Mouse (Mus musculus): ENCODE measurements at regions not wholly inside any gene's neighbourhood (a gene's known extent, or its start where the extent isn't known, plus 50 kb on each side); places are given as distances from the start of the nearest gene placed in this dataset.

GRCm38 (mm10) chr9:113415511-113415931 lies 292.5 kb downstream of the Pdcd6ip start:
- Histone ChIP-seq H3K9me3 (no peaks in the 10 kb centered on the region), H3K4me2 (no peak overlapping the region), H3K4me3 (no peak overlapping the region), H3K9ac (no peak overlapping the region), H3K4me1 (0 out of 2 replicates have a peak, but pooled peaks cover 4% of the 10 kb centered on the region), H3K27me3 (no peaks in the 10 kb centered on the region), H3K36me3 (no peaks in the 10 kb centered on the region), H3K27ac (no peak overlapping the region)
- no peak for ATAC-seq (ENCODE audit: insufficient number of reproducible peaks, insufficient read depth, low FRiP score, low TSS enrichment, low read depth)
- whole genome bisulfite sequencing: 44% methylated on average over 5 of the region's 5 CpGs

GRCm38 (mm10) chr9:113414690-113415089 lies 293.4 kb downstream of the Pdcd6ip start:
- 50% methylated on average over 1 of the region's 1 CpGs for WGBS
- ATAC-seq (ENCODE audit: insufficient number of reproducible peaks, insufficient read depth, low FRiP score, low TSS enrichment, low read depth): no peak

GRCm38 (mm10) chr9:113413851-113414250 lies 294.2 kb downstream of the Pdcd6ip start:
- no peak overlapping the region for H3K9ac ChIP-seq
- no peaks in the 10 kb centered on the region for H3K27me3 ChIP-seq
- no peak overlapping the region for H3K4me2 ChIP-seq
- ATAC-seq (ENCODE audit: insufficient number of reproducible peaks, insufficient read depth, low FRiP score, low TSS enrichment, low read depth): no peak
- H3K4me3 ChIP-seq: no peak overlapping the region
- H3K27ac ChIP-seq: no peak overlapping the region
- WGBS: 77% methylated on average over 3 of the region's 3 CpGs
- 0 out of 2 replicates have a peak, but pooled peaks cover 4% of the 10 kb centered on the region for H3K4me1 ChIP-seq
- no peaks in the 10 kb centered on the region for H3K36me3 ChIP-seq
- H3K9me3 ChIP-seq: no peaks in the 10 kb centered on the region

More at GRCm38 (mm10) chr9:113414690-113415089, 293.4 kb downstream of the Pdcd6ip start:
- Histone ChIP-seq H3K4me1 (0 out of 2 replicates have a peak, but pooled peaks cover 4% of the 10 kb centered on the region), H3K36me3 (no peaks in the 10 kb centered on the region), H3K9me3 (no peaks in the 10 kb centered on the region), H3K27ac (no peak overlapping the region), H3K4me2 (no peak overlapping the region), H3K4me3 (no peak overlapping the region), H3K9ac (no peak overlapping the region), H3K27me3 (no peaks in the 10 kb centered on the region)

- no peaks in the 10 kb centered on the region for H3K36me3 ChIP-seq
- H3K4me1 ChIP-seq: 0 out of 2 replicates have a peak, but pooled peaks cover 4% of the 10 kb centered on the region
- no peak overlapping the region for H3K4me2 ChIP-seq
- no peak overlapping the region for H3K9ac ChIP-seq
- H3K4me3 ChIP-seq: no peak overlapping the region
- no peaks in the 10 kb centered on the region for H3K27me3 ChIP-seq
- H3K9me3 ChIP-seq: no peaks in the 10 kb centered on the region
- no peak overlapping the region for H3K27ac ChIP-seq
- ATAC-seq (ENCODE audit: insufficient number of reproducible peaks, insufficient read depth, low FRiP score, low TSS enrichment, low read depth): no peak
- WGBS: 80% methylated on average over 4 of the region's 4 CpGs
Observed at GRCm38 (mm10) chr9:113411638-113412037, 296.4 kb downstream of the Pdcd6ip start.

- no peaks in the 10 kb centered on the region for H3K36me3 ChIP-seq
- H3K27me3 ChIP-seq: no peaks in the 10 kb centered on the region
- no peak overlapping the region for H3K4me3 ChIP-seq
- no peaks in the 10 kb centered on the region for H3K9me3 ChIP-seq
- H3K4me1 ChIP-seq: no peaks in the 10 kb centered on the region
- H3K27ac ChIP-seq: no peak overlapping the region
- ATAC-seq (ENCODE audit: insufficient number of reproducible peaks, insufficient read depth, low FRiP score, low TSS enrichment, low read depth): no peak
- 80% methylated on average over 4 of the region's 4 CpGs for WGBS
- H3K9ac ChIP-seq: no peak overlapping the region
- no peak overlapping the region for H3K4me2 ChIP-seq
Observed at GRCm38 (mm10) chr9:113408521-113408920, 299.5 kb downstream of the Pdcd6ip start.

- no peak overlapping the region for H3K27ac ChIP-seq
- no peaks in the 10 kb centered on the region for H3K27me3 ChIP-seq
- no peak overlapping the region for H3K4me2 ChIP-seq
- no peak overlapping the region for H3K4me3 ChIP-seq
- H3K9ac ChIP-seq: no peak overlapping the region
- no peak for ATAC-seq (ENCODE audit: insufficient number of reproducible peaks, insufficient read depth, low FRiP score, low TSS enrichment, low read depth)
- H3K4me1 ChIP-seq: no peaks in the 10 kb centered on the region
- WGBS: 80% methylated on average over 3 of the region's 3 CpGs
- H3K9me3 ChIP-seq: no peaks in the 10 kb centered on the region
- H3K36me3 ChIP-seq: no peaks in the 10 kb centered on the region
Observed at GRCm38 (mm10) chr9:113394320-113394719, 313.7 kb downstream of the Pdcd6ip start.

GRCm38 (mm10) chr9:113387356-113387755 lies 320.7 kb downstream of the Pdcd6ip start:
- 0 out of 2 replicates have a peak, but pooled peaks cover 4% of the 10 kb centered on the region for H3K27me3 ChIP-seq
- H3K9ac ChIP-seq: no peak overlapping the region
- no peaks in the 10 kb centered on the region; the same call in 1 of the 2 replicates for H3K9me3 ChIP-seq
- H3K27ac ChIP-seq: no peak overlapping the region
- no peak overlapping the region for H3K4me3 ChIP-seq
- no peaks in the 10 kb centered on the region for H3K36me3 ChIP-seq
- no peak overlapping the region for H3K4me2 ChIP-seq
- WGBS: 80% methylated on average over 12 of the region's 12 CpGs
- no peaks in the 10 kb centered on the region for H3K4me1 ChIP-seq
- no peak for ATAC-seq (ENCODE audit: insufficient number of reproducible peaks, insufficient read depth, low FRiP score, low TSS enrichment, low read depth)

GRCm38 (mm10) chr9:113381591-113382110 lies 326.4 kb downstream of the Pdcd6ip start:
- H3K9me3 ChIP-seq: no peaks in the 10 kb centered on the region; the same call in 1 of the 2 replicates
- 50% methylated on average over 13 of the region's 13 CpGs for WGBS
- no peaks in the 10 kb centered on the region for H3K36me3 ChIP-seq
- no peak overlapping the region for H3K27ac ChIP-seq
- no peak for ATAC-seq (ENCODE audit: insufficient number of reproducible peaks, insufficient read depth, low FRiP score, low TSS enrichment, low read depth)
- no peaks in the 10 kb centered on the region for H3K4me1 ChIP-seq
- no peak overlapping the region for H3K4me2 ChIP-seq
- H3K4me3 ChIP-seq: no peak overlapping the region
- peaks cover 12% of the 10 kb centered on the region; the same call in 1 of the 2 replicates for H3K27me3 ChIP-seq
- H3K9ac ChIP-seq: no peak overlapping the region

GRCm38 (mm10) chr9:113380408-113381129 lies 327.5 kb downstream of the Pdcd6ip start:
- no peaks in the 10 kb centered on the region; the same call in 1 of the 2 replicates for H3K9me3 ChIP-seq
- H3K36me3 ChIP-seq: no peaks in the 10 kb centered on the region
- H3K4me2 ChIP-seq: no peak overlapping the region
- H3K27ac ChIP-seq: no peak overlapping the region
- peaks cover 12% of the 10 kb centered on the region; the same call in 1 of the 2 replicates for H3K27me3 ChIP-seq
- H3K9ac ChIP-seq: no peak overlapping the region
- WGBS: 57% methylated on average over 17 of the region's 17 CpGs
- H3K4me1 ChIP-seq: no peaks in the 10 kb centered on the region
- ATAC-seq (ENCODE audit: insufficient number of reproducible peaks, insufficient read depth, low FRiP score, low TSS enrichment, low read depth): no peak
- no peak overlapping the region for H3K4me3 ChIP-seq

GRCm38 (mm10) chr9:113378525-113378924 lies 329.5 kb downstream of the Pdcd6ip start:
- no peak for ATAC-seq (ENCODE audit: insufficient number of reproducible peaks, insufficient read depth, low FRiP score, low TSS enrichment, low read depth)

GRCm38 (mm10) chr9:113371718-113372306 lies 336.2 kb downstream of the Pdcd6ip start:
- H3K4me3 ChIP-seq: no peak overlapping the region
- ATAC-seq (ENCODE audit: insufficient number of reproducible peaks, insufficient read depth, low FRiP score, low TSS enrichment, low read depth): no peak
- no peak overlapping the region for H3K4me2 ChIP-seq
- H3K4me1 ChIP-seq: no peaks in the 10 kb centered on the region
- H3K27ac ChIP-seq: no peak overlapping the region
- H3K9me3 ChIP-seq: no peaks in the 10 kb centered on the region
- no peaks in the 10 kb centered on the region for H3K27me3 ChIP-seq
- 85% methylated on average over 7 of the region's 7 CpGs for WGBS
- H3K9ac ChIP-seq: no peak overlapping the region
- H3K36me3 ChIP-seq: no peaks in the 10 kb centered on the region

More at GRCm38 (mm10) chr9:113378525-113378924, 329.5 kb downstream of the Pdcd6ip start:
- WGBS: 78% methylated on average over 2 of the region's 2 CpGs
- Histone ChIP-seq H3K4me1 (no peaks in the 10 kb centered on the region), H3K27ac (no peak overlapping the region), H3K4me3 (no peak overlapping the region), H3K4me2 (no peak overlapping the region), H3K9ac (no peak overlapping the region), H3K27me3 (peaks cover 12% of the 10 kb centered on the region; the same call in 1 of the 2 replicates), H3K36me3 (no peaks in the 10 kb centered on the region), H3K9me3 (no peaks in the 10 kb centered on the region)

GRCm38 (mm10) chr9:113347942-113348341 lies 360.1 kb downstream of the Pdcd6ip start:
- Histone ChIP-seq H3K9ac (no peak overlapping the region), H3K27ac (no peak overlapping the region), H3K4me1 (no peaks in the 10 kb centered on the region), H3K27me3 (no peaks in the 10 kb centered on the region), H3K4me3 (no peak overlapping the region), H3K36me3 (no peaks in the 10 kb centered on the region), H3K9me3 (no peaks in the 10 kb centered on the region), H3K4me2 (no peak overlapping the region)
- ATAC-seq (ENCODE audit: insufficient number of reproducible peaks, insufficient read depth, low FRiP score, low TSS enrichment, low read depth): no peak
- WGBS: 81% methylated on average over 5 of the region's 5 CpGs
